Mouse (Mus musculus): ENCODE results near the gene Zfp13.
"Not testable (repeated sequence)": the region's sequence is repeated elsewhere in the genome, so short reads cannot be mapped to it uniquely, and the experiment has no call there.

Zfp13 gene

GRCm38 (mm10) chr17:23533591-23534490 lies 65.4 kb downstream of the Zfp13 start:
- not testable (repeated sequence) for DNase-seq (ENCODE audit: low spot score)

GRCm38 (mm10) chr17:23531408-23531807 lies 67.9 kb downstream of the Zfp13 start:
- DNase-seq (ENCODE audit: low spot score): not testable (repeated sequence)
